Mouse (Mus musculus) CD8-positive naive resting alpha-beta T cell, adult 2 months (primary cell): ENCODE measurements around the gene 9830107B12Rik.
A peak's percentile ranks its signal among the peaks of the same experiment; 100 is the strongest.
"Not testable (repeated sequence)": the region's sequence is repeated elsewhere in the genome, so short reads cannot be mapped to it uniquely, and the experiment has no call there.

Source experiments
- DNase-seq, 2 experiments: peaks; one replicate each; pipeline ENCODE4 v3.0.0; 2022; ENCODE audit warnings: low read depth in 2 of 2, low spot score in 2 of 2

The 9830107B12Rik gene

GRCm38 (mm10) chr17:48146120-48146519, at the start of gene 9830107B12Rik:
Gene 9830107B12Rik (minus strand): TSS chr17:48146268.
- DNase-seq = no peak

- no peak for DNase-seq
Observed at GRCm38 (mm10) chr17:48192366-48192765, 46.3 kb upstream of the 9830107B12Rik start.

DNA sequence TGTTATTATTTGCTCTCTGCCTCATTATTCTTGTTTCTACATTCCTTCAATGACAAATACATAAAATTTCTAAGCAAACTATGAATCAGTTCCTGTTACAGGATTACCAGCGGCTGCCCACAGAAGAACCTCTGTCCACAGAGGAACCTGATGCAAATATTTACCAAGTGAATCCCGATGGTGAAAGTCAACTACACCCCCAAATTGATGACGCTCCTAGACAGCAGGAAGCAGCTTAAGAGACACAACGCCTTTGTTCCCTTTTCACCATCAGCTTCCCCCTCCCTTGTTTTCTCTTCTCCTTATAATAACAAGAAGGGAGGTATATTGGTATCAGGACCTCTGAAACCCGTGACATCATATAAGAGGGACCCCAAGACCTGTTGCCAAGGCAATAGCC, 39.2 kb upstream of the 9830107B12Rik start:
- DNase-seq = no peak

- not testable (repeated sequence) for DNase-seq
Observed at GRCm38 (mm10) chr17:48167103-48167502, 21.0 kb upstream of the 9830107B12Rik start, which contains the start of gene A530064D06Rik. Gene A530064D06Rik (minus strand): TSS chr17:48167275.

DNA sequence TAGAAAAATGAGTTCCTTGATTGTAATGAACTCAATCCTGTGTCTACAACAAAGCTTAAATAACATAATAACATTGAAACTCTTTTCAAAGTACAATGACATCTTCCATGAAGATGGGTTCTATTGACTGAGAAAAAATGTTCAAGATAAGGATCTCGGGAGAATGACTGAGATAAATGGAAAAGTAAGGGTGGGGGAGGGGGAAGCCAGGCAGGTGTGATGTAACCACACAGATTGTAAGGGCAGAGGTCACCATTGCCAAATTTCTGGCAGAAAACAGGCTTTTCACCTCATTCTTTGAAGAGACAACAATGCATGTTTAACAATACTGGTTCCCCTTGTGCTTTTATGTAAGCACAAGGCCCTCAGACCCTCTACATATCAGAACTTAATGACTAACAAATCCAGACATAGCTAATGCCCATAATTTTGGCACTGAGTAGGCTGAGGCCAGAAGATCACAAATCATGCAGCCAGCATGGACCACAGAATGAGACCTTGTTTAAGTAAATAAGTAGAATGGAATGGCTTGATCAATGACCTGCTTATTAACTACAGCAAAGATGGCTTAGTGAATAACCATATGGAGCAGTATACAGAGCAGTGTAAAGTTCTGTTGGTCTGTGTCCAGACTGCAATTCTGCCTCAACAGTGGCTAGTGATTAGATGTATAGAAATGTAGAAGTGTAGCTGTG, 11.5 kb upstream of the 9830107B12Rik start:
- no peak for DNase-seq

DNA sequence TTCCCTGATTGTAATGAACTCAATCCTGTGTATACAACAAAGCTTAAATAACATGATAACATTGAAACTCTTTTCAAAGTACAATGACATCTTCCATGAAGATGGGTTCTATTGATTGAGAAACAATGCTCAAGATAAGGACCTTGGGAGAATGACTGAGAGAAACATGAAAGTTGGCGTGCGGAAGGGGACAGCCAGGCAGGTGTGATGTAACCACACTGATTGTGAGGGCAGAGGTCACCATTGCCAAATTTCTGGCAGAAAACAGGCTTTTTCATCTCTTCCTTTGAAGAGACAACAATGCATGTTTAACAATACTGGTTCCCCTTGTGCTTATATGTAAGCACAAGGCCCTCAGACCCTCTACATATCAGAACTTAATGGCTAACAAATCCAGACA, 13.3 kb downstream of the 9830107B12Rik start:
- DNase-seq = no peak

DNA sequence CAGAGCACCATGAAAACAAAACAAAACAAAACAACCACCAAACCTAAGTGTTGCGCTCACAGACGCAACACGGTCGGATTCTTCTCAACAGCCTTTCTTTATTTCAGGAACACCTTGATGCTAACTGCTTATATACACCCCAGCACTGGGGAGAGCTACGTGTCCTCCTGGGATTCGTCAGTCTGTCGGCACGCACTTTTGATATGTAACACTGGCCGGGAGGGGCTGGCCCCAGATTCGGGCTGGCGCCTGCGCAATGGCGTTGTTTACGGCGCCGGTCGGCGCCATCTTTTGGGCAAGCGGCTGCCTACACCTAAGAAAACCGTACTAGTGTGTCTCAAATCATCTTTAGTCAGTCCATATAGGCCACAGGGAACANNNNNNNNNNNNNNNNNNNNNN, 25.6 kb downstream of the 9830107B12Rik start:
- DNase-seq = no peak

- peak; percentile 54 to 67 for DNase-seq
Observed at GRCm38 (mm10) chr17:48119656-48120055, 26.4 kb downstream of the 9830107B12Rik start.

DNA sequence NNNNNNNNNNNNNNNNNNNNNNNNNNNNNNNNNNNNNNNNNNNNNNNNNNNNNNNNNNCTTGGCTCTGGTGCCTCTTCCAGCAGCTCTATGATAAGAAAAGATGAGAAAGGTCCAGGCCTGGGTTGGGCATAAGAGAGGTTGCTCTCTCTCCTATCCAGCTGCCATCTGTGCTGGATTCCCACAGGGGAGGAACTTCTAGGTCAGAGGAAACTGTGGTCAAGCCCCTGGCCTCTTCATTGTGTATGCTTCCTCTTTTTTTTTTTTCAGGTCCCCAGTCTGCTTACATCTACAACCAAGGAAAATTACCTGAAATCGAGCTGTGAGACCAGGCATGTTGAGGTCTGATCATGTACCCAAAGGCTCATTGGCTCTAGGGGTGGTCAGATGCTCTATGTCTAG, 27.5 kb downstream of the 9830107B12Rik start:
- no peak for DNase-seq

DNA sequence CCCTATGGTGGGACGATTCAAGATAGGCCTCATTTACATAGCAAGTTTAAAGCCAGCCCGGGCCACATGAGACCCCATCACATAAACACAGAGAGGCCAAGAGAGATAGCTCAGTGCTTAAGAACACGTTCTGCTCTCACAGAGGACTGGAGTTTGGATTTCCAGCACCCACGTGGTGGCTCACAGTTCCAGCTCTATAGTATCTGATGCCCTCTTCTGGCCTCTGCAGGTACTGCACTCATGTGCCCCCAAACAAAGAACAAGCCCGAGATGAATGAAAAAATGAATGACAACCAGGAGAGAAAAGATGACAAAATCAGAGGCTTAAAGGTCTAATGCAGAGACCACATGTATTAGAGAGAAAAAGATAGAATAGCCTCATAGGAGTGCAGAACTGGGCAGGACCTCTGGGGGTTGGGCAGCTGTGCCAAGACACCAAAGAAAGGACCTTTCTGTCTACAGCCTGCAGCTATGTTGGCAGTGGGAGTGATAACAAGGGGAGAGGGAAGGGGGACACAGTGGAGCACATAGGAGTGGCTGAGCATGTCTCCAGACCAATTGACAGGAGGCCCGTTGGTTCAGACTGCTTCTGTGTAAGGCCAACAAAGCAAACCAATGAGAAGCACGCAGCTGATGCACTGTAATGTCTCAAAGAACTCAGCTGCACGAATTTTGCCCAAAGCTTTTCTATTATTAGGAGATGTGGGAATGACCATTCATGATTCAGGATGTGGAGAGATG, 35.4 kb downstream of the 9830107B12Rik start:
- peak; percentile 39 to 59 for DNase-seq

- no peak for DNase-seq
Observed at GRCm38 (mm10) chr17:48108520-48108919, 37.5 kb downstream of the 9830107B12Rik start.

GRCm38 (mm10) chr17:48107862-48108261, 38.2 kb downstream of the 9830107B12Rik start:
- DNase-seq = no peak

- DNase-seq = no peak
Observed at GRCm38 (mm10) chr17:48107333-48107732, 38.7 kb downstream of the 9830107B12Rik start.

DNA sequence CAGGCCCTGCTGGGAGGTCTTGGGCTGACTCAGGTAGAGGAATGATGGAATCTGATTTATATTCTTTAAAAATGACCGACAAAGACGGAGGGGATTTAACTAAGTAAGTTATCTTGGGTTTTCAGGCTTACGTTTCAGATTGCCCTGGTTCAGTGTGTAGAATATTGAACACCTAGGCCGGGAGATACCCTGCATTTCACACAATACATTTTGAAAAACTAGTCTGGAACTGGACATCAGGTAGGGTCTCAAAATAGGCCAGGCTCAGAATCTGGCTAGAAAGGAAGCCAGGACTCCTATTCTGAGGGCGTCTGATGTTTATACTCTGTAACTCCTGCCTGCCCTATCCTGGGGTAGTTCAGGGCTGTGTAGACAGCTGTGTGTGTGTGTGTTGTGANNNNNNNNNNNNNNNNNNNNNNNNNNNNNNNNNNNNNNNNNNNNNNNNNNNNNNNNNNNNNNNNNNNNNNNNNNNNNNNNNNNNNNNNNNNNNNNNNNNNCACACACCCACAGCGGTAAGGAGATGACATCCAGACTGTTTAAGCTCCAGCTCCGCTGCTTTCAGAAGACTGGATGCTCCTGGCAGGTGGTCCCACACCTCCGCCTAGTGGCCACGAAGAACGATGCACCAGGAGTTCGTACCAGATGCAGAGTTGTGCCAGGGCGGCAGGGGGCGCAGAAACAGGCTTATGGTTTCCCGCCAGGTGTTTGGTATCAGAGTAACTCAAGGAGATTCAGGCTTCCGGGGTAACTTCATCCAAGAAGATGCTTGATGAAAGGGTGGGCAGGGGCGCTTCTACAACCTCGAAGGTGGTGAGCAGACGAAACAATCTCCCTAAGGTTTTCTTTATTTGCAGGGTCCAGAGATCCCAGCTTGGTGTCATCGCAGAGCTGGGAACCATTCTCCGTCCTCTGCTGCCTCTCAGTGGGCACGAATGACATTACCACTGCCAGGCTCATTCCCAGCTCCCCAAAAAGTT, 45.3 kb downstream of the 9830107B12Rik start:
- peak; percentile 73 to 83 for DNase-seq

- no peak for DNase-seq
Observed at GRCm38 (mm10) chr17:48099312-48099711, 46.8 kb downstream of the 9830107B12Rik start.

GRCm38 (mm10) chr17:48098528-48098890, 47.6 kb downstream of the 9830107B12Rik start:
- no peak for DNase-seq

- no peak for DNase-seq
Observed at GRCm38 (mm10) chr17:48097743-48098527, 48.1 kb downstream of the 9830107B12Rik start.

GRCm38 (mm10) chr17:48097011-48097742, 48.9 kb downstream of the 9830107B12Rik start:
- DNase-seq = peak in 1 of 2 experiments; percentile 33

- DNase-seq = no peak
Observed at GRCm38 (mm10) chr17:48096321-48096720, 49.7 kb downstream of the 9830107B12Rik start.

DNA sequence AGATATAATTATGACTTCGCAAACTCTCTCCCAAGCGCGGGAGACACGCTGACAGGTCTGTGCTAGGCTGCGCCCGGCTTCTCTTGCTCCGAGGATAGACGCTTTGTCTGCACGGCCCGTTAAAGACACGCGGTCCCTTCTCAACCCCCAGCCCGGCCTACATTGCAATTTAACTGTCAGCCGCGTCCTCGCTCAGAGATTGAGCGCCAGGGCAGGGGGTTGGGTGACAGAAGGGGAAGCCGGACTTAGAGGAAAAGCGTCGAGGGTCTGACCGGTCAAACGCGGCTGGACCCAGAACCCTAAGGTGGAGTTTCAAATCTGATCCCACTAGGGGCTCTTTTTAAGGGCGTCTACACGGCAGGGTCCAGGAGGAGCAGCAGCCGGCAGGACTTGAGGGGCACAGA, 50.3 kb downstream of the 9830107B12Rik start:
- DNase-seq = no peak
